ENCODE assay signal across 8 mouse cellular contexts in genomic region chr17:12371310-12371925, GRCm38 (mm10). TPM values are rescaled to one million over a fixed set of nuclear protein-coding genes. Genes with fewer than 3 reads are reported as not detected.
DNase-seq lines count a peak whose midpoint lies in the region; ATAC-seq lines count a peak whose summit lies in the region.

No protein-coding gene starts in this region.

- 18% methylated on average over 10 of the region's 10 CpGs for WGBS in liver, embryonic 15.5 days (ENCODE audit: insufficient replicate concordance)

- no peak overlapping the region for H3K27ac ChIP-seq in liver, embryonic 15.5 days (replicated peaks)

- H3K4me1 ChIP-seq in liver, embryonic 15.5 days (replicated peaks) = peaks cover 31% of the 10 kb centered on the region

- H3K4me2 ChIP-seq in liver, embryonic 15.5 days = peak overlapping the region; percentile 58

- H3K9me3 ChIP-seq in liver, embryonic 15.5 days (replicated peaks) = no peaks in the 10 kb centered on the region

- H3K36me3 ChIP-seq in liver, embryonic 15.5 days (replicated peaks) = no peaks in the 10 kb centered on the region

- H3K9ac ChIP-seq in liver, embryonic 15.5 days = no peak overlapping the region

- H3K4me3 ChIP-seq in liver, embryonic 15.5 days (replicated peaks) = peak overlapping the region; percentile 15

- ATAC-seq in hematopoietic stem cell, adult 5-6 weeks (replicated peaks in 1 of 2; ENCODE audit: insufficient read depth in 1 of 2, low FRiP score in 2 of 2, low TSS enrichment in 1 of 2, low read depth in 1 of 2, poor library complexity in 2 of 2, severe bottlenecking in 2 of 2) = peak; percentile 39 to 50; a peak in 3 of 4 replicates
- ATAC-seq in liver, embryonic 15.5 days (ENCODE audit: insufficient read depth) = no peak

- peak; percentile 23 for DNase-seq in adrenal gland, postnatal 10 days
- DNase-seq in adrenal gland, postnatal 4 days (ENCODE audit: low spot score in 2 of 2) = no peak
- DNase-seq in ES-CJ7 (ENCODE audit: low read depth, low spot score) = peak; percentile 21
- DNase-seq in embryo, embryonic 11 days = peak; percentile 51
- DNase-seq in retina, adult 2 months (ENCODE audit: low read depth, low spot score) = peak; percentile 23
- no peak for DNase-seq in layer of hippocampus, adult 18-20 months (ENCODE audit: low spot score in 2 of 2)

- no peaks in the 10 kb centered on the region; the same call in 1 of the 2 replicates for H3K27me3 ChIP-seq in liver, embryonic 15.5 days

RNA-seq across cellular contexts. Expression of gene Plg, which starts 7.0 kb away (rescaled TPM):
- 100 to 1,000 TPM; 184 to 460 TPM for total RNA-seq in adrenal gland, postnatal 10 days (2021)
- 100 to 1,000 TPM in 1 of 2 experiments, 1 to 10 TPM in 1; 4.5 to 184 TPM for total RNA-seq in adrenal gland, postnatal 4 days (2021)
- not detected in 2 replicates for total RNA-seq in hematopoietic stem cell, adult 5-6 weeks (2017)
- polyA plus RNA-seq in liver, embryonic 15.5 days (2015; fragmentation: Nextera tagmentation; extraction: Ambion mirVana) = 355 and 417 TPM in 2 replicates
- not detected for total RNA-seq in layer of hippocampus, adult 18-20 months (2021)

RNA-seq across cellular contexts. Expression of gene Map3k4, which starts 52.8 kb away (rescaled TPM):
- 10 to 100 TPM; 21.1 to 29.4 TPM for total RNA-seq in adrenal gland, postnatal 10 days (2021)
- total RNA-seq in adrenal gland, postnatal 4 days (2021) = 10 to 100 TPM; 31.7 to 44.0 TPM
- 29.3 and 34.7 TPM in 2 replicates for total RNA-seq in hematopoietic stem cell, adult 5-6 weeks (2017)
- 9.7 and 10.6 TPM in 2 replicates for polyA plus RNA-seq in liver, embryonic 15.5 days (2015; fragmentation: Nextera tagmentation; extraction: Ambion mirVana)
- 10 to 100 TPM; 64.3 to 65.9 TPM for total RNA-seq in layer of hippocampus, adult 18-20 months (2021)

Comparison
In these comparisons a context has a peak if more than half of its experiments do, and no peak if none do; other contexts are left out.
1. DNase-seq: peak in adrenal gland, postnatal 10 days (single experiment), ES-CJ7 (single experiment), embryo, embryonic 11 days (single experiment) and retina, adult 2 months (single experiment); none in adrenal gland, postnatal 4 days (0 of 2) and layer of hippocampus, adult 18-20 months (0 of 2).